Mouse (Mus musculus): Measurements from ENCODE around the gene Dlg5. TPM values are rescaled to one million over a fixed set of nuclear protein-coding genes. Genes with fewer than 3 reads are reported as not detected.

Gene Dlg5
- polyA plus RNA-seq (2012; rRNA removed): 29.2 and 32.4 TPM in 2 replicates

DNA sequence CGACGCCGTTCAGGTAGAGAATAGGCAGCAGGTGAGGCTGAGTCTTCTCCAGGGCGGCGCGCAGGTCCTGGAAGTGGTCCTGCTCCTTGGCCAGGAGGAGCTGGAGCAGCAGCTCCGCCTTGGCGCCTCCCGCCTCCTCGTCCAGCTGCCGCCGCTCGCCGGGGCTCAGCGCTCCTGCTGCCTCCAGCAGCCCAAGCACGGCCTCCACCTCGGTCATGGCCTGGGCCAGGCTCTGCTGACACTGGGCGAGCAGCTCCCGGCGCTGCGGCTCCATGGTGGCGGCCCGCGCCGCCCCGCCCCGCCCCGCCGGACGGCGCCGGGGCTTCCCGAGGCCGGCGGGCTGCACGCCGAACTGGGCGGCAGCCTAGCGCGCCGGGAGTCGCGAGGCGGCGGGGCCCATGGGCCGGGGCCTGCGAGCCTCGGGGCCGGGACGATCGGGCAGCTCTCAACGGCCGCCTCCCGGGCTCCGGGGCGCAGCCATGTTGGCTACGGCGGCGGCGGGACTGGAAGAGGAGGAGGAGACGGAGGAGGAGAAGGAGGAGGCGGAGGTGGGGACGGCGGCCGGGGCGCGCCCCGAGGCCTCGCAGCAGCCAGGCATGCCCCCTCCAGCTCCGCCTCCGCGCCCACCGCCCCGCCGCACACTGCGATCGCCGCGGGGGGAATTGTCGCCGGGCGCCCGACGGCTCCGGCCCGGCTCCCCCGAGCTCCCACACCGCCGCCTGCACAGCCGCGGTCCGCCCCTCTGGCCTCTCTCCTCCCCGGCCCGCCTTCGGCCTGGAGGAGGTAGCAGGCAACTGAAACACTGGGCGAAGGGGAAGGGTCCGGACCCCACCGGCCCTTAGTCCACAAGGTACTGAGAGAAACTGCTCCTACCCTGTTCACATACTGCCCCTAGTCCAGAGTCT is at the start of gene Dlg5:
TSS of gene Dlg5 (minus strand) at position 744 of the 905 bp plus-strand sequence.
- H3K4me3 ChIP-seq (replicated peaks; ENCODE audit: insufficient read depth, low read depth, low read length): peak within 1 kb of the TSS; percentile 76
- peak; percentile 68 to 77 for DNase-seq
- H3K27ac ChIP-seq (ENCODE audit: insufficient read depth, low read length): peak within 1 kb of the TSS; percentile 14
- H3K4me1 ChIP-seq (ENCODE audit: control insufficient read depth, insufficient read depth, low read length): no peaks in the 10 kb centered on the region; the same call in 1 of the 2 replicates
- TF ChIP-seq CTCF (IDR thresholded peaks at IDR 0.05; ENCODE audit: borderline replicate concordance, insufficient read depth, low read depth, low read length) (no peak), POLR2A (IDR thresholded peaks at IDR 0.05; ENCODE audit: borderline replicate concordance, insufficient read depth, low read length) (no peak)
- WGBS: under 1% methylated on average over 94 of the region's 98 CpGs
- H3K27me3 ChIP-seq (ENCODE audit: control insufficient read depth, insufficient read depth, low read length): no peaks in the 10 kb centered on the region

DNA sequence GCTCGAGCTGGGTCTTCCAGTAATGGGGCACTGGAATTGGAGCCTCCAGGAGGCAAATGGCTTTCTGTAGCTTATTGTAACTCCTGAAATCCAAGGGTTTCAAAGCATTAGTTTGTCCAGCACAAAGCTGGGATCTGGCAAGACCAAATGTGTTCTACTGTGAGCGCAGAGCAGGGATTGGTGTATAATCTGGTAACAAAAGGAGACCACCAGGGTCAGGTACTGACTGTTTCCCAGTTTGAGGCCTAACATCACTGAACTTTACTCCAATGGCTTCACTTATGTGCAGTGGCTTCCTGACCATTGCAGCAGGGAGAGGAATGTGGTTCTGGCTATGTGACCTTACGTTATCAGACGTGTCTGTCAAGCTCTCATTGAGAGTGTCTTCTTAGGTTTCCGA is 47.9 kb upstream of the Dlg5 start:
- DNase-seq: no peak
- no peak overlapping the region for H3K4me3 ChIP-seq (replicated peaks; ENCODE audit: insufficient read depth, low read depth, low read length)
- H3K4me1 ChIP-seq (ENCODE audit: control insufficient read depth, insufficient read depth, low read length): no peaks in the 10 kb centered on the region
- WGBS: 84% methylated on average over 5 of the region's 5 CpGs
- no peak for TF ChIP-seq POLR2A (IDR thresholded peaks at IDR 0.05; ENCODE audit: borderline replicate concordance, insufficient read depth, low read length)
- no peak for TF ChIP-seq CTCF (IDR thresholded peaks at IDR 0.05; ENCODE audit: borderline replicate concordance, insufficient read depth, low read depth, low read length)
- no peak overlapping the region for H3K27ac ChIP-seq (ENCODE audit: insufficient read depth, low read length)
- no peaks in the 10 kb centered on the region for H3K27me3 ChIP-seq (ENCODE audit: control insufficient read depth, insufficient read depth, low read length)

DNA sequence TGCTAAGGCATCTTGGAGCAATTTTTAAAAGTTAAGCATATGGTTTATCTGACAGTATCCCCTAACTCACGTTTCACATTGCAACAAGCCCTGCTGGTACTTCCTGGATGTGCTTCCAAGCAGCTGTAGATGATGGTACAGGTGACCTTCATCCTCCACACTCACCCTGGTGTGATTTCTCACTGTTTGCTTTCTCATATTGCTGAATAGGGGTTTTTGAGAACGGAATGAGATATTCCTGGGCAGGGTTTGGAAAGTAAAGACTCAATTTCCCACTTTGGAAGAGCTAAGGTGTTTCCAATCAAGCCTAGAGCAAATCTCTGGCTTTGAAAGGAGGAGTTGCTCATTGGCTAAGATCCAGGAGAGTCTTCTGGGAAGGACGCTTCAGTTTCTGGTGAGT is 47.2 kb upstream of the Dlg5 start, which contains the start of gene E330034G19Rik:
TSS of gene E330034G19Rik (plus strand) at position 301 of the 400 bp plus-strand sequence.
- no peak within 1 kb of the TSS for H3K4me3 ChIP-seq (replicated peaks; ENCODE audit: insufficient read depth, low read depth, low read length)
- no peak for DNase-seq
- WGBS: 38% methylated on average over 3 of the region's 3 CpGs
- no peaks in the 10 kb centered on the region for H3K4me1 ChIP-seq (ENCODE audit: control insufficient read depth, insufficient read depth, low read length)
- no peak for TF ChIP-seq POLR2A (IDR thresholded peaks at IDR 0.05; ENCODE audit: borderline replicate concordance, insufficient read depth, low read length)
- no peak for TF ChIP-seq CTCF (IDR thresholded peaks at IDR 0.05; ENCODE audit: borderline replicate concordance, insufficient read depth, low read depth, low read length)
- H3K27ac ChIP-seq (ENCODE audit: insufficient read depth, low read length): no peak within 1 kb of the TSS
- no peaks in the 10 kb centered on the region for H3K27me3 ChIP-seq (ENCODE audit: control insufficient read depth, insufficient read depth, low read length)

DNA sequence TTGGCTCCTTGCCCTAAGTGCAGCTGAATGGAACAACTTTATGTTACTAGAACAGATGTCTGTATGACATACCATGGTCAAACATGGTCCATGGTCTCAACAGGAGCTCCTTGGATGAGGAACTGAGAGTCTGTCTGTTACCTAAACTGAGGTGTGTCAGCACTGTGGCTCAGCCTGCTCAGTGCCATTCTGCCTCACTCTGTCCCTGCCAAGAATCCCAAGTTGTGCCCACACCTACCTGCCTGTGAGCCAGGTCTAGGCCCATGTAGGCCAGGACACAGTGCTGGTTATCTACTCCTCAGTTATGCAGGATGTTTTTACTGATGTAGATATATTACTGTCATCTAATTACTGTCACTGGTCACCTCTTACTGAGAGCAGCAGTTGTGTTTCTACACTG is 45.0 kb upstream of the Dlg5 start:
- H3K27me3 ChIP-seq (ENCODE audit: control insufficient read depth, insufficient read depth, low read length): no peaks in the 10 kb centered on the region
- TF ChIP-seq POLR2A (IDR thresholded peaks at IDR 0.05; ENCODE audit: borderline replicate concordance, insufficient read depth, low read length): no peak
- H3K4me1 ChIP-seq (ENCODE audit: control insufficient read depth, insufficient read depth, low read length): no peaks in the 10 kb centered on the region
- H3K4me3 ChIP-seq (replicated peaks; ENCODE audit: insufficient read depth, low read depth, low read length): no peak overlapping the region
- no peak for DNase-seq
- H3K27ac ChIP-seq (ENCODE audit: insufficient read depth, low read length): no peak overlapping the region

DNA sequence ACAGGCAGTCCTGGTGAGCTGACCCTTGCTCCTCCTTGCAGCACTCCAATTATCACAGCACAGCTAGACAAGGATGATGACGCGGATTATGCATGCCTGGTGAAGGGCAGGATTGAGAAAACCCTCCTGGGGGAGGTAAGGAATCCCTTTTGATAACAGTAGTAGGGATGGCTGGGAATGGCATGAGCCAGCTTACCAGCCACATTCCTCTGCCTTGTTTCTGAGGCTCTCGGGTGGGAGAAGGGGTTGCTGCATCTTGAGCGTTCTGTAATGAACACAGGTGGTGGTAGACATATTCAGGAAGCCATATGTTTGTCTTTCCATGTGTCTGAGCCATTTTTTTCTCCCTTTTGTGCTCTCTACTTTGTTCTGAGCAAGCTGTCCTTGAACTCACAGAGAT is 40.4 kb upstream of the Dlg5 start:
- 56% methylated on average over 4 of the region's 4 CpGs for WGBS
- Histone ChIP-seq H3K4me3 (replicated peaks; ENCODE audit: insufficient read depth, low read depth, low read length) (no peak overlapping the region), H3K27ac (ENCODE audit: insufficient read depth, low read length) (no peak overlapping the region), H3K27me3 (ENCODE audit: control insufficient read depth, insufficient read depth, low read length) (no peaks in the 10 kb centered on the region), H3K4me1 (ENCODE audit: control insufficient read depth, insufficient read depth, low read length) (no peaks in the 10 kb centered on the region)
- TF ChIP-seq POLR2A (IDR thresholded peaks at IDR 0.05; ENCODE audit: borderline replicate concordance, insufficient read depth, low read length) (no peak), CTCF (IDR thresholded peaks at IDR 0.05; ENCODE audit: borderline replicate concordance, insufficient read depth, low read depth, low read length) (no peak)
- no peak for DNase-seq

DNA sequence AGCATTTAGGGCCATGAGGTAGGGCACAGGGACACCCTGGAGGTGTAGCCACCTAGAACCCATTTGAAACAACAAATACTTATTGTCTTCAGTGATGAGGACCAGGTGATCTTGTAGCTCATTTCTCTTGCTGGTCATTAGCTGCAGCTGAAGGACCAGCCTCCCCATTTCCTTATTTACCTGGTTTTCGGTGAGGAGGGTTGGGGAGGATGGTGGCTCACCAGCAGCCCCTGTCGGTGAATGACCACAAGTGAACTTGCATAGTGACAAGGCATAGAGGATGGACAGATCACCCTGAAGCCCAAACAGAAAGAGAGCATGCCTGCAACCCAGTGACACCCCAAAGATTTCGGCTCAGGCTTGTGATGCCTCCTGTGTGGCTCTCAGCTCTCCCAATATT is 36.6 kb upstream of the Dlg5 start:
- TF ChIP-seq POLR2A (IDR thresholded peaks at IDR 0.05; ENCODE audit: borderline replicate concordance, insufficient read depth, low read length): no peak
- TF ChIP-seq CTCF (IDR thresholded peaks at IDR 0.05; ENCODE audit: borderline replicate concordance, insufficient read depth, low read depth, low read length): no peak; the same call in 1 of the 2 replicates
- no peak for DNase-seq
- WGBS: 86% methylated on average over 3 of the region's 3 CpGs
- no peaks in the 10 kb centered on the region for H3K27me3 ChIP-seq (ENCODE audit: control insufficient read depth, insufficient read depth, low read length)
- H3K27ac ChIP-seq (ENCODE audit: insufficient read depth, low read length): no peak overlapping the region
- H3K4me3 ChIP-seq (replicated peaks; ENCODE audit: insufficient read depth, low read depth, low read length): no peak overlapping the region
- no peaks in the 10 kb centered on the region for H3K4me1 ChIP-seq (ENCODE audit: control insufficient read depth, insufficient read depth, low read length)

DNA sequence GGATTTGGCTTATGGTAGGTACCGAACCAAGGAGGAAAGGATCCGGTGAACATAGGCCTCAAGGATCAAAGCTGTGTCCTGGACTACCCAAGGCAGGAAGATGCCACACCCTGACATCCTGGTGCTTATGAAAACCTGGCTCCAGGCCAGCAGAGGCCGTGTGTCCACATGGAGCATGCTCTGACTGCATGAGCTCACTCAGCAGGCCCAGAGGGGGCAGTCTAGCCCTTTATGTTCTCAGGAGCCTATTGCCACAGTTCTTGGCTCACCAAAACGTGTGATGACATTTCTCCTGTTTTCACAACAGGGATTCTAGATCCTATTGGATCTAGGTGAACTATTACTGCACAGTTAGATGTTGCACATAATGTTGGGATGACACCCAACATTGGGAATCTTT is 35.6 kb upstream of the Dlg5 start:
- Histone ChIP-seq H3K4me1 (ENCODE audit: control insufficient read depth, insufficient read depth, low read length) (no peaks in the 10 kb centered on the region), H3K27me3 (ENCODE audit: control insufficient read depth, insufficient read depth, low read length) (no peaks in the 10 kb centered on the region), H3K27ac (ENCODE audit: insufficient read depth, low read length) (no peak overlapping the region), H3K4me3 (replicated peaks; ENCODE audit: insufficient read depth, low read depth, low read length) (no peak overlapping the region)
- DNase-seq: no peak
- TF ChIP-seq POLR2A (IDR thresholded peaks at IDR 0.05; ENCODE audit: borderline replicate concordance, insufficient read depth, low read length) (no peak), CTCF (IDR thresholded peaks at IDR 0.05; ENCODE audit: borderline replicate concordance, insufficient read depth, low read depth, low read length) (no peak)
- 54% methylated on average over 4 of the region's 4 CpGs for WGBS

DNA sequence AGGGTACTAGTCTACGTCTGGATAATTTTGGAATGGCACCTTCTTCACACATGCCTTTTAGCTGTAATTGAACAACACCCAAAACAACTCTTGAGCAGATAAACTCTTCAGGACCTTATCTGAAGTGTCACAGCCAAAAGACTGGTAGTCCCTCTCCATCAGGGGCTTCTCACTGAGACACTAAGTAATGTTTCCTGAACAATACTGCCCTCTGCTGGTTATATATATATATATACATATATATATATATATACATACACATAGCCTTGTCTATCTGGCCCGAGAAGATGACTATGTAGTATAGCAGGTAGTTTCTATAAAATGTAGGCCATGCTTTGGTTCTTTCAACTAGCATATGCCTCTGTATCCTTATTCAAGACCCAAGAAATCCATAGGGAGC is 29.8 kb upstream of the Dlg5 start:
- TF ChIP-seq CTCF (IDR thresholded peaks at IDR 0.05; ENCODE audit: borderline replicate concordance, insufficient read depth, low read depth, low read length) (no peak), POLR2A (IDR thresholded peaks at IDR 0.05; ENCODE audit: borderline replicate concordance, insufficient read depth, low read length) (no peak)
- H3K4me3 ChIP-seq (replicated peaks; ENCODE audit: insufficient read depth, low read depth, low read length): no peak overlapping the region
- WGBS: 39% methylated on average over 2 of the region's 2 CpGs

More for the DNA sequence above, 29.8 kb upstream of the Dlg5 start:
- Histone ChIP-seq H3K27me3 (ENCODE audit: control insufficient read depth, insufficient read depth, low read length) (no peaks in the 10 kb centered on the region), H3K27ac (ENCODE audit: insufficient read depth, low read length) (no peak overlapping the region), H3K4me1 (ENCODE audit: control insufficient read depth, insufficient read depth, low read length) (no peaks in the 10 kb centered on the region)
- DNase-seq: no peak

All from cerebellum, adult 2 months (tissue).